Mouse (Mus musculus): ENCODE measurements around the gene Mroh2a.

Mroh2a gene

GRCm38 (mm10) chr1:88258881-88259642 lies 32.3 kb downstream of the Mroh2a start:
- DNase-seq (ENCODE audit: low spot score in 2 of 2) = no peak

- DNase-seq (ENCODE audit: low spot score in 2 of 2) = no peak
Measured at GRCm38 (mm10) chr1:88259643-88260024, 32.8 kb downstream of the Mroh2a start.

GRCm38 (mm10) chr1:88260114-88260513 lies 33.3 kb downstream of the Mroh2a start:
- DNase-seq (ENCODE audit: low spot score in 2 of 2) = no peak

- no peak for DNase-seq (ENCODE audit: low spot score in 2 of 2)
Measured at GRCm38 (mm10) chr1:88260604-88261377, 34.0 kb downstream of the Mroh2a start.

- DNase-seq (ENCODE audit: low spot score in 2 of 2) = no peak
Measured at GRCm38 (mm10) chr1:88261706-88262105, 34.9 kb downstream of the Mroh2a start.

GRCm38 (mm10) chr1:88262255-88262654 lies 35.5 kb downstream of the Mroh2a start:
- DNase-seq (ENCODE audit: low spot score in 2 of 2) = no peak

GRCm38 (mm10) chr1:88262961-88263360 lies 36.2 kb downstream of the Mroh2a start:
- DNase-seq (ENCODE audit: low spot score in 2 of 2) = no peak

- DNase-seq (ENCODE audit: low spot score in 2 of 2) = no peak
Measured at GRCm38 (mm10) chr1:88263778-88264177, 37.0 kb downstream of the Mroh2a start.

GRCm38 (mm10) chr1:88264237-88264868 lies 37.6 kb downstream of the Mroh2a start:
- no peak for DNase-seq (ENCODE audit: low spot score in 2 of 2)

- DNase-seq (ENCODE audit: low spot score in 2 of 2) = no peak
Measured at GRCm38 (mm10) chr1:88264869-88265240, 38.1 kb downstream of the Mroh2a start.

GRCm38 (mm10) chr1:88266123-88266522 lies 39.3 kb downstream of the Mroh2a start:
- no peak for DNase-seq (ENCODE audit: low spot score in 2 of 2)

- no peak for DNase-seq (ENCODE audit: low spot score in 2 of 2)
Measured at GRCm38 (mm10) chr1:88267489-88267888, 40.7 kb downstream of the Mroh2a start.

GRCm38 (mm10) chr1:88268070-88268469 lies 41.3 kb downstream of the Mroh2a start:
- no peak for DNase-seq (ENCODE audit: low spot score in 2 of 2)

- peak in 1 of 2 experiments; percentile 32 for DNase-seq (ENCODE audit: low spot score in 2 of 2)
Measured at GRCm38 (mm10) chr1:88269539-88270309, 42.9 kb downstream of the Mroh2a start.

GRCm38 (mm10) chr1:88272851-88273250 lies 46.1 kb downstream of the Mroh2a start:
- peak in 1 of 2 experiments; percentile 16 for DNase-seq (ENCODE audit: low spot score in 2 of 2)

- peak; percentile 27 to 30 for DNase-seq (ENCODE audit: low spot score in 2 of 2)
Measured at GRCm38 (mm10) chr1:88273326-88273725, 46.5 kb downstream of the Mroh2a start.

- DNase-seq (ENCODE audit: low spot score in 2 of 2) = peak; percentile 12 to 13
Measured at GRCm38 (mm10) chr1:88273832-88274231, 47.0 kb downstream of the Mroh2a start.

GRCm38 (mm10) chr1:88274371-88275077 lies 47.7 kb downstream of the Mroh2a start:
- DNase-seq (ENCODE audit: low spot score in 2 of 2) = peak; percentile 29 to 35

- peak in 1 of 2 experiments; percentile 21 for DNase-seq (ENCODE audit: low spot score in 2 of 2)
Measured at GRCm38 (mm10) chr1:88275078-88275680, 48.4 kb downstream of the Mroh2a start.

GRCm38 (mm10) chr1:88275698-88276523 lies 49.1 kb downstream of the Mroh2a start:
- peak; percentile 31 to 53 for DNase-seq (ENCODE audit: low spot score in 2 of 2)
